Mouse (Mus musculus): Measurements from ENCODE around the gene Slc1a5.

DNA sequence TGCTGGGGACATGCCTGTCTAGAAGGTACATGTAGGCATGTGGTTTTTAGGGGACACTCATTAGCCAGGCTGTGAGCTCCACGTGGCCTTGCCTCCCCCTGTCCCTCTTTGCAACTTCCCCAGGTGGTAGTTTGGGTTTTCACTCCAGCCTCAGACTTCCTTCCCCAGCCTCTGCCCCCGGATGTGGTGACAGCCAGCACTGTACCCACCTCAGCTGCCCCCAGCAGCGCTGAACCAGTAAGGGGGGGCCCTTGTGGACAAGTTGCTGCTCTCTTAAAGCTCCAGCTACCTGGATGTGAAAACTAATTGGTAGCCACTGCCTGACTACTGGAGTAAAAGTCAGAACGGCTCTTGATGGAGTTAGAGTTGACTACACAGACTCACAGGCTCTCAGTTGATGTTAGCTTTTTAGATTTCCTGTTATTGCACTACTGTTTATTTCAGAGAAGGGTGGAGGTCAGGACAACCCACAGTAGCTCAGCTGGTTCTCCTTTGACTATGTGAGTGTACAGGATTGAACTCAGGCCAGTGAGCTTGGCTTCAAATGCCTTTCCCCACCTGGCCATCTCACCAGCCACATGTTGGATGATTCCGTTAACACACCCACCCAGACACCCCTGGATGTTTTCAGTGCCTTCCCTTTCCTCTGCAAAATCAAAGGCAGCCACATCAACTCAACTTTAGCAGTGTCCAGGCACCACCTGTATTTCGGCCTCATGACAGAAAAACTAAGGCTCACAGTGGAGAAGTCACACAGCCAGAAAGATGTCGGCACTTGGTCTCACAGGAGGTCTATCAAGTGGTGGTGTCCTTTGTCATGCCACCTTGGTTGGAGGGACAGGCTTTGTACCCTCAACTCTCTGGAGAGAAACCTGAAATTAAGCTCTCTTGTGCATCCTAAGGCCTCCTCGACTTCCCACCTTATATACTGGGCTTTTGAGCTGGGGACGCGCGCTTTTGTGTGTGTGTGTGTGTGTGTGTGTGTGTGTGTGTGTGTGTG lies 60.7 kb downstream of the Slc1a5 start:
- no peak for TF ChIP-seq GATA1 (IDR thresholded peaks at IDR 0.05; ENCODE audit: low read length)
- no peak for TF ChIP-seq TAL1 (IDR thresholded peaks at IDR 0.05; ENCODE audit: low read length)
